Mouse (Mus musculus): ENCODE measurements around the gene Gm9970. TPM values are rescaled to one million over a fixed set of nuclear protein-coding genes. Genes with fewer than 3 reads are reported as not detected.

The Gm9970 gene
- 0.87 TPM in 2 replicates for polyA plus RNA-seq (2015; fragmentation: Nextera tagmentation; extraction: Ambion mirVana)

DNA sequence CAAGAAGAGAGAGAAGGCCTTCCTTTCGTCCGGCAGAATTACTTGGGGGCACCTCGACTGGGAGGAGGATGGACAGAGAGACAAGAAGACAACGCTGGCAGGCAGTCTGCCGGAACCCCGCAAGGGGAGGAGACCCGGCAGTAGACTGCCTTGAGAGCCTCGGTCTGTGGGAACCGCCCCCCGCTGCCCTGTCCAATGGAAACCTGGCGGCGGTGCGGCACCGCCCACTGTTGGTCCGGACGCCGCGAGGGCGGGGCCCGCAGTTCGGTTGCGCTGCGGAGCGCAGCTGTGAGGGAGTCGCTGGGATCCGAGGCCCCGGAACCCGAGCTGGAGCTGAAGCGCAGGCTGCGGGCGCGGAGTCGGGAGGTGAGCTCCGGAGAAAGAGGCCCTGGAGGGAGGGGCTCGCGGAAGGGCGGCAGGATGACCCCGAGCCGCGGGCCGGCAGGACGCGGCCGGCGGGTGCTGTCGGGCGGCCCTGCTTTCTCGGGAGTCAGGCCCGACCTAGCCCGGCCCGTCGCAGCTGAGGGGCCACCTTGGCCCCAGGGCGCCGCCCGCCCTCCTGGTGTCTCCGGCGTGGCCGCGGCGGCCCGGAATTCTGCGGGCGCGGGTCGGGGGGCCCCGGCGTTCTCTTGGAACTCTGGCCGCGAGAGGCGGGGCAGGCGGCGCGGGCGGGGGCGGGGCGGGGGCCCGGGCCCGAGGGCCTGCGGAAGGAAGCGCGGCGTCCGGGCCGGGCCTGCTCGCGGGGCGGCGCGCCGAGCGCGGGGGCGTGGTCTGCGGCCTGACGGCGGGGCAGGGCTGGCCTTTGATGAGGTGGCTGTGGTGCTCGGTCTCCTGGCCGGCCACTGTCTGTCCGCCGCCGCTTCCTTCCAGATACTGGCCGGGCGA is at the start of gene Gm9970, which contains the start of gene Nrbp1:
Gene Gm9970 (minus strand): TSS at position 596 of the 885 bp plus-strand sequence.
Gene Nrbp1 (plus strand): TSS at position 228 of the 885 bp plus-strand sequence.

DNA sequence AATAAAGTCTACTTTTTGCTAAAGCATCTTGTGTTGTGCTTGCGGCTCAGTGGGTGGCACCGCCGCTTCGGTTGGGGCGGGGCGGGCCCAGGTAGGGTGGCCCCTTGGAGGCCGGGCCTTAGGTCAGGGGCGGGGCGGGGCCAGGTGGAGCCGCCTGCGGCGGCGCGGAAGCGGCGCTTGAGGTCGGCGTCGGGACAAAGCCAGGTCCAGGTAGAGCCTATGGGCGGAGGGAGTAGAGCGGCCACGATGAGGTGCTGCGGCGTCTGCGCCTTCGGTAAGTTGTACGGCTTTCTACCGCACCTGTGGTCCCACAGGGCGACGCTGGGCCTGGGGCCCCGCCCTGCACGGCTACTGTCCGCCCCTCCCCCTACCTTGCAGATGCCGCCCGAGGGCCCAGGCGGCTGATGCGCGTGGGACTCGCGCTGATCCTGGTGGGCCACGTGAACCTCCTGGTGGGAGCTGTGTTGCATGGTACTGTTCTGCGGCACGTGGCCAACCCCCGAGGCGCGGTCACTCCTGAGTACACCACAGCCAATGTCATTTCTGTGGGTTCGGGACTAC is 10.6 kb upstream of the Gm9970 start, which contains the start of gene Krtcap3:
Gene Krtcap3 (plus strand): TSS at position 151 of the 561 bp plus-strand sequence.

DNA sequence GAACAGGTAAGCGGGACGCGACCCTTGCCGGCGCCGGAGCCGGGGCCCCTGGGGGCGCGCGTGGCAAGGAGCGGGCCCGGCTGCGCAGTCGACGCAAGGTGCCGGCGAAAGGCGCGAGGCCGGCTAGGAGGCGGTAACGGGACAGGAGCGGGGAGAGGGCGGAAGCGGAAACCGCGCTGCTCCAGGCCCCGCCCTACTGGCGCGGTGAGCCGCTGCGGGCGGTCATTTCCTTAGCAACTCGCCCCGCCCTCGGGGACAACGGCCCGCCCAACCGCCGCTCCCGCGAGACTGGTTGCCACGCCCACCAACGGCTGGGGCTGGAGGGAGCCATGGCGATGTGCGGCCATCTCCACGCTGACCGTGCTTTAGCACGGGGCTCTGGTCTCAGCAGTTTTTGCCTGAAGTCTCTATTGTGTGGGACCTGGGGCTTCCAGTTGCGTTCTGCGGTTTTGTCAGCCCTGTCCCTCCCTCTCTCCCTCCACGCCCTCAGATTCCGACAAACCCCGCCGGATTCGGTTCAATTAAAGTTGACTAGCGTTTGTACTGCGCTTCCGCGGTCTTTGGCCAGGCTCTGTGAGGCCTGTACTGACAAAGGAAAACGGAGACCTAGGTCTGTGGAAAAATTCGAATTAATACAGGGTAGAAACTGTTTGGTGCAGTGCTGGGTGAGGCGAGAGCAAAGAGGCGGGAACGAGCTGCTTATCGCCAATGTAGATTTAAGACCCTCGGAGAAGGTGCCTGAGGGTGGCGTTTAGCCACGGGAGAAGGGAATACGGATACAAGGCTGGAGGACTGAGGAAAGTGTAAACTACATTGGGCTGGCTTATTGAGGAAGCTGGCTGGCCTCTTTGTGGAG is 20.4 kb downstream of the Gm9970 start, which contains the start of gene Ppm1g:
Gene Ppm1g (minus strand): TSS at position 240 of the 856 bp plus-strand sequence.

DNA sequence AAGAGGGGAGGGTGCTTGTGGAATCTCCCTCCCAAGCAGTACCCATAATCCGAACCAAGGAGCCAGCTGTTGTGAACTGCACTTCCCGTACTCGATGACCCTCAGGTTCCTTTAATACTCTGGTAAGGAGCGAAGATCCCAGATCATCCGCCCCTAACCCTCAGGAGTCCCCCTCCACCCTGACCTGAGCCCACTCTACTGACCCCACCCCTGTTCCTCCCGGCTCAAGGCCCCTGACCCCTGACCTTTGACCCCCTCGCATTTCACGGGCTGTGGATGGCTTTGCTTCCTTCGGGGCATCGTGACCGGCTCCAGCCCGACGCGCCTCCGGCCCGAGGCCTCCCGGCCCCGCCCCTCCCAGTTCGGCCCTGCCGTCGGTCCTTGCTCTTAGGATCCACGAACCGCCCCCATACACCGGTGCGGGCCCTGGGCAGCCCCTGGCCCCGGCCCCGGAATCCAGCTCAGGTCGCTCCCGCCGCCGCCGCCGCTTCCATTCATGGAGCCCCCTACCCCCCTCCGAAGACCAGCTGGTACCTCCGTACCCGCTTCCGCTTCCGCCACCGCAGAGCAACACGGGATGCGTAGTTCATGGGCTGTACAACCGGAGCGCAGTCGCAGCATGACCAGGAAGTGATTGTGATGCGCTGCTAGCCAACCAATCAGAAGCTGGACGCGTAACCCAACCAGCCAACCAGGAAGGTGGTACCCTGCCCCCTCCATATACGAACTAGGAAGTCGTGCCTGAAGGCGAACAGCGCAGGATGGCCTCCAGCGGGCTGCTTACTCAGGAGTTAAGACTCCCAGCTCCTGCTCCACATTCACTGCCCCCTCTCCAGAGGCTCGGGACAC is 39.1 kb downstream of the Gm9970 start, which contains the start of gene Zfp513:
Gene Zfp513 (minus strand): TSS at position 562 of the 849 bp plus-strand sequence.

DNA sequence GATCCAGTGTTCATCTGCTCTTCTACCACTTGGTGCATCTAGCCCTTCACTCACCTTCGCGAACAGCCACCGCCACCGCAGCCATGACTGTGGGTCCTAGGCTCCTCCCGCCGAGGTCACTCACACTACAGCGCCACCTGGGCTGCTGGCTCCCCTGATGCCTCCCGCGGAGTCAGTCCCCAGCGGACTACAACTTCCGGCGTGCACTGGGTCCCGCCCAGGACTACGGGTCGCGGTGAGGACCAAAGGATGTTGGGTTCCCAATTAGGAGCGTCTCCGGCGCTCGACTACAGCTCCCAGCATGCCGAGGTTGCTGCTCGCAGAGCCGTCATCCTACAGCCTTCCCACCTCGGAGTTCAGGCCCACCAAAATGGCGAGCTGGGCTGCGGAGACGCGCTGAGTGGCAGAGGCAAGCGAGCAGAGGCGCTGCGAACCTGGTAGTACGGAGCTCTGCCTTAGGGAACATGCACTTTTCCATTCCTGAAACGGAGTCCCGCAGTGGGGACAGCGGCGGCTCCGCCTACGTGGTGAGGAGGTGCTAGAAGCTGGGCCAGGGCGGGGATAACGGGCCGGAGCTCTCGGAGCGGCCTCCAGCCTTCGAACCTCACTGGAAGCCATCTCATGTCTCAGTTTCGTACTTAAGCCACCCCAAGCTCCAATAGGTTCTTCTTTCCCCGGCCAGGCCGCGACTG is 47.9 kb downstream of the Gm9970 start, which contains the start of the genes Snx17 and Eif2b4:
Gene Snx17 (plus strand): TSS at position 289 of the 692 bp plus-strand sequence.
Gene Eif2b4 (minus strand): TSS at position 492 of the 692 bp plus-strand sequence.

Other genes with a start within 250 kb of the Gm9970 start
- gene Atraid, start 192.9 kb downstream of the Gm9970 start, polyA plus RNA-seq (2015; fragmentation: Nextera tagmentation; extraction: Ambion mirVana) = 262 and 282 TPM in 2 replicates
- gene Slc5a6, start 192.3 kb downstream of the Gm9970 start, polyA plus RNA-seq (2015; fragmentation: Nextera tagmentation; extraction: Ambion mirVana) = 10.1 and 11.2 TPM in 2 replicates
- gene Cad, start 186.5 kb downstream of the Gm9970 start, polyA plus RNA-seq (2015; fragmentation: Nextera tagmentation; extraction: Ambion mirVana) = 6.1 and 6.4 TPM in 2 replicates
- gene Dnajc5g, start 134.9 kb downstream of the Gm9970 start, polyA plus RNA-seq (2015; fragmentation: Nextera tagmentation; extraction: Ambion mirVana) = not detected in 2 replicates
- 0.08 TPM in 1 of 2 replicates, not detected in the other for gene Slc30a3, start 133.0 kb downstream of the Gm9970 start, polyA plus RNA-seq (2015; fragmentation: Nextera tagmentation; extraction: Ambion mirVana)
- gene Trim54, start 124.5 kb downstream of the Gm9970 start, polyA plus RNA-seq (2015; fragmentation: Nextera tagmentation; extraction: Ambion mirVana) = 210 and 232 TPM in 2 replicates
- 1.1 TPM in 2 replicates for gene Ucn, start 102.4 kb downstream of the Gm9970 start, polyA plus RNA-seq (2015; fragmentation: Nextera tagmentation; extraction: Ambion mirVana)
- gene Mpv17, start 87.0 kb downstream of the Gm9970 start, polyA plus RNA-seq (2015; fragmentation: Nextera tagmentation; extraction: Ambion mirVana) = 62.8 and 67.1 TPM in 2 replicates
- 0.51 and 0.68 TPM in 2 replicates for gene Gm29609, start 61.3 kb downstream of the Gm9970 start, polyA plus RNA-seq (2015; fragmentation: Nextera tagmentation; extraction: Ambion mirVana)
- gene Gtf3c2, start 61.1 kb downstream of the Gm9970 start, polyA plus RNA-seq (2015; fragmentation: Nextera tagmentation; extraction: Ambion mirVana) = 20.8 and 21.8 TPM in 2 replicates
- 96.4 and 109 TPM in 2 replicates for gene Snx17, start 48.0 kb downstream of the Gm9970 start, polyA plus RNA-seq (2015; fragmentation: Nextera tagmentation; extraction: Ambion mirVana)
- 61.4 and 74.4 TPM in 2 replicates for gene Eif2b4, start 47.8 kb downstream of the Gm9970 start, polyA plus RNA-seq (2015; fragmentation: Nextera tagmentation; extraction: Ambion mirVana)
- gene Zfp513, start 38.9 kb downstream of the Gm9970 start, polyA plus RNA-seq (2015; fragmentation: Nextera tagmentation; extraction: Ambion mirVana) = 3.6 and 6.5 TPM in 2 replicates
- gene Ppm1g, start 20.5 kb downstream of the Gm9970 start, polyA plus RNA-seq (2015; fragmentation: Nextera tagmentation; extraction: Ambion mirVana) = 37.5 and 45.6 TPM in 2 replicates
- 95.9 and 102 TPM in 2 replicates for gene Nrbp1, start 368 bp downstream of the Gm9970 start, polyA plus RNA-seq (2015; fragmentation: Nextera tagmentation; extraction: Ambion mirVana)
- gene Krtcap3, start 10.5 kb upstream of the Gm9970 start, polyA plus RNA-seq (2015; fragmentation: Nextera tagmentation; extraction: Ambion mirVana) = 0.74 and 1.2 TPM in 2 replicates
- 10.1 and 11.2 TPM in 2 replicates for gene Ift172, start 49.9 kb upstream of the Gm9970 start, polyA plus RNA-seq (2015; fragmentation: Nextera tagmentation; extraction: Ambion mirVana)
- gene Fndc4, start 54.8 kb upstream of the Gm9970 start, polyA plus RNA-seq (2015; fragmentation: Nextera tagmentation; extraction: Ambion mirVana) = 14.3 and 18.7 TPM in 2 replicates
- gene Gckr, start 56.2 kb upstream of the Gm9970 start, polyA plus RNA-seq (2015; fragmentation: Nextera tagmentation; extraction: Ambion mirVana) = 0.19 and 0.22 TPM in 2 replicates
- gene Zfp512, start 211.2 kb upstream of the Gm9970 start, polyA plus RNA-seq (2015; fragmentation: Nextera tagmentation; extraction: Ambion mirVana) = 15.9 and 17.5 TPM in 2 replicates
- not detected in 2 replicates for gene 4930548H24Rik, start 244.5 kb upstream of the Gm9970 start, polyA plus RNA-seq (2015; fragmentation: Nextera tagmentation; extraction: Ambion mirVana)